Mouse (Mus musculus): ENCODE results near the gene F2r.

The F2r gene

DNA sequence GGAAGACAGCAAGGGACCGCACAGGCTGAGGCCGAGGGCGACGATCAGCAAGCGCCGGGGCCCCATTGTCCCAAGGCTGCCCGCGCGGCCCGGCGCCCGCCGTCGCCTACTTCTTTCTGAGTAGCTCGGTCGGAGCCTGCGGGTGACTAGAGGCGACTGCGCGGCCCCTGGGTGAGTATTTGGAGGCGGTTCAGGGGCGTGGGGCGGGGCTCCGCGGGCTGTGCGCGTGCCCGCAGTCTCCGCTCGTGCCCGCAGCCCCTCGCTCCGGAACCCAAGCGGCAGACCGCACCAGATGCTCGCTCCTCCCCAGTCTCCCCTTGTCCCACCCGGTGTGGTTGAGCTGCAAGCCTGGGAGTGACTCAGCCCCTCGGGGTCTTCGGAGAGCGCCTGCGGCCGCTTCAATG, at the start of gene F2r:
F2r (minus strand) TSS at position 179 of the 404 bp plus-strand sequence.
- peak; percentile 91 for DNase-seq (ENCODE audit: low read depth, low spot score)

DNA sequence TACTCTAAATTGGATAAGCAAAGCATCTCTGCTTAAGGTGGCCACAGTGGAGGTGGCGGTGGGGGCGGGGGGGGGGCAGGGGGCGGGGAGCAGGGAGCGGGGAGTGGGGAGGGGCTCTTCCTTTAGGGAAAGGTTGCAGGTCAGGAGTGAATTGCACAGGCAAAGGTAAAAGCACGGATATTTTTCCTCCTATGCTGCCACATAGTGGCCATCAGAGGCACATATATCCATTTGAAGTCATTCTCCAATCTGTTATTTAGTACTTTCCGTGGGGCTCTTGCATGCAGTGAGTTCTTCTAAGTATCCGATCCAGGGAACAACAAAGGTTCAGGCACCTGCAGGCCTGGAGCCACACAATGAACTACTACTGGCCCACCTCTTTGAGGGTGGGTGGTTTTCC, 49.0 kb upstream of the F2r start:
- DNase-seq (ENCODE audit: low read depth, low spot score) = peak; percentile 81

- DNase-seq (ENCODE audit: low read depth, low spot score) = no peak
These were observed 47.5 kb upstream of the F2r start for GRCm38 (mm10) chr13:95665644-95666356.

GRCm38 (mm10) chr13:95663834-95664233, 45.5 kb upstream of the F2r start:
- DNase-seq (ENCODE audit: low read depth, low spot score) = no peak

DNA sequence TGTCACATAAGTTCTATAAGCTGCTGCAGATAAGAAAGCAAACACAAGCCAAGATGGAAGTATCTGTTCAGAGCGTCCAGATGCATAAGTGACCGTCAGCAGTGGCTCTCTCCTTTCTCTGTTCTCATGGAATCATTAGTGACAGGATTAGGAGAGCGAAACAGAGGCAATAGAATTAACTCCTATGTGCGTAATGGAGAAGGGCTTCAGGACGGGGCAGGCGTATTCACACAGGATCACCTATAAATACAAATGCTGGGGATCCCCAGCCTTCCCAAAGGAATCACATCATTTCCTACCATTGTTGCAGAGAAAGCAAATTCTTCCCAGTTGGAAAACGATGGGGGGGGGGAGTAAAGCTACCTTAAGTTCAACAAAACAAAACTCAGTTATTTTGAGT, 41.1 kb upstream of the F2r start:
- DNase-seq (ENCODE audit: low read depth, low spot score) = no peak

GRCm38 (mm10) chr13:95657171-95657570, 38.9 kb upstream of the F2r start:
- peak; percentile 99 for DNase-seq (ENCODE audit: low read depth, low spot score)

GRCm38 (mm10) chr13:95655284-95655683, 37.0 kb upstream of the F2r start:
- DNase-seq (ENCODE audit: low read depth, low spot score) = peak; percentile 27

- no peak for DNase-seq (ENCODE audit: low read depth, low spot score)
These were observed 35.4 kb upstream of the F2r start for GRCm38 (mm10) chr13:95653696-95654095.

DNA sequence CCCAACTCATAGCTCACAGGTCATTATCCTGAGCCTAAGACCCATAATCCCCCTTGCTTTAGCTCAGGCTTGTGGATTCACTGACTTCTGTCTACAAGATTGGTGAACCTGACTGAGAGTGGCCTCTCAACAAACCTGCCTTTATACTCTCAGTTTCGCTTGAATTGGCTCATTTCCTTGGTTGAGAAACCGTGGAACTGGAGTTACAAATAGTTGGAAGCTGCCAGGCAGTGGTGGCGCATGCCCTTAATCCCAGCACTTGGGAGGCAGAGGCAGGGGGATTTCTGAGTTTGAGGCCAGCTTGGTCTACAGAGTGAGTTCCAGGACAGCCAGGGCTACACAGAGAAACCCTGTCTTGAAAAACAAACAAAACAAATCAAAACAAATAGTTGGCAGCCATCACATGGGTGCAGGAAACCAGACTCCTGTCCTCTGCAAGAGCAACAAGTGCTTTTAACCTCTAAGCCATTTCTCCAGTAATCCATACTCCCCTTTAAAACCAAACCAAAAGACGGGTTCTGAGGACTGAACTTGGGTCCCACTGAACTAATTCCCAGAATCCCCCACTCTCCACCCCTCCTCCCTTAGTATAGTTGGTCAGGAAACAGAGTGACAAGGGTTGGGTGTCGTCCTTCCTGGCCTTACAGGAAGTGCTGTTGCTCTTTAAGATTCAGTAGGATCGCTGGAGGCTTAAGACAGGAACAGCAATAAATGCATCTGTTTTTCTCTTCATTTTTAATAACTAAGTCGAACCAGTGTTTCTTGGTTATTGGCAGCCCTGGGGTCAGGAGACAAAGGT, 33.8 kb upstream of the F2r start:
- DNase-seq (ENCODE audit: low read depth, low spot score) = no peak

GRCm38 (mm10) chr13:95649941-95650340, 31.7 kb upstream of the F2r start:
- no peak for DNase-seq (ENCODE audit: low read depth, low spot score)

GRCm38 (mm10) chr13:95647248-95647647, 29.0 kb upstream of the F2r start:
- no peak for DNase-seq (ENCODE audit: low read depth, low spot score)

DNA sequence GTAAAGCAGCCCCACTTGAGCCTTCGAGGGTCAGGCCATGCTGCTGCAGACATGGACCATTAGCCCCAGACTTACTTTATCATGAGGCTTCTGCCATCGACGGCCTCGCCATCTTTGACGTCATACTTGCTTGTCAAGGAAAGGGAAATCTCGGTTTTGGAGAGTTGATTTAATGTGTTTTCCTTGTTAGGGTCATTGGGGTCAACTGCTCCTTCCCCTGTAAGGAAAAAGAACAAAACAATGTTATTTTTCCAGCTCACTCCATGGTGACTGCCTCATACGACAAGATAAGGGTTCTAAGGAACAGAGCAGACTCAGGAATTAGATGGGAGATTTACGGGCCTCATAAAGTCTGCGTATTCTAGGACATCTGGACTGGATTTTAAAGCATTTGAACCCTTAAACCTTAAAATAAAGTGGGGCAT, 28.4 kb upstream of the F2r start:
- DNase-seq (ENCODE audit: low read depth, low spot score) = no peak

- no peak for DNase-seq (ENCODE audit: low read depth, low spot score)
These were observed 25.5 kb upstream of the F2r start for GRCm38 (mm10) chr13:95643740-95644139.

- no peak for DNase-seq (ENCODE audit: low read depth, low spot score)
These were observed 23.0 kb upstream of the F2r start for GRCm38 (mm10) chr13:95641061-95641986.

GRCm38 (mm10) chr13:95640408-95640807, 22.1 kb upstream of the F2r start:
- no peak for DNase-seq (ENCODE audit: low read depth, low spot score)

GRCm38 (mm10) chr13:95639336-95640116, 21.2 kb upstream of the F2r start:
- peak; percentile 40 for DNase-seq (ENCODE audit: low read depth, low spot score)

DNA sequence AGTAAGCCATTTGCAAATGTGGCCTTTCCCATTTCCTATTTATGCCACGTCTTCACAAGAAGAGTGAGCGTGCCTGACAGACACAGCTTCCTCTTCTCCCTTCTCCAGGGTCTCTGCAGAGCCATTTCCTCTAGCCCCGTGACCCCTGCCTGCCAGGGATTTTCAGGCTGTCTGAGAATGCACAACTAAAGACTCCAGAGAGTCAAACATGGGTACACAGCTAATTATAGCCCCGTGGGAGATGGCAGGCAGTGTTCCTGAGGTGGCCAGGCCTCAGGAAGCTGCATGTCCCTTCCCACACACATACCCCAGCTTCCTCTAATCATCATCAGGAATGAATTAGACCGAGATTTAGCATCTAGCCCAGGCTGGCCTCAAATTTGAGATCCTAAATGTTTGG, 20.6 kb upstream of the F2r start:
- DNase-seq (ENCODE audit: low read depth, low spot score) = no peak

GRCm38 (mm10) chr13:95637737-95638136, 19.4 kb upstream of the F2r start:
- DNase-seq (ENCODE audit: low read depth, low spot score) = no peak

- DNase-seq (ENCODE audit: low read depth, low spot score) = no peak
These were observed 17.0 kb upstream of the F2r start for GRCm38 (mm10) chr13:95635301-95635700.

DNA sequence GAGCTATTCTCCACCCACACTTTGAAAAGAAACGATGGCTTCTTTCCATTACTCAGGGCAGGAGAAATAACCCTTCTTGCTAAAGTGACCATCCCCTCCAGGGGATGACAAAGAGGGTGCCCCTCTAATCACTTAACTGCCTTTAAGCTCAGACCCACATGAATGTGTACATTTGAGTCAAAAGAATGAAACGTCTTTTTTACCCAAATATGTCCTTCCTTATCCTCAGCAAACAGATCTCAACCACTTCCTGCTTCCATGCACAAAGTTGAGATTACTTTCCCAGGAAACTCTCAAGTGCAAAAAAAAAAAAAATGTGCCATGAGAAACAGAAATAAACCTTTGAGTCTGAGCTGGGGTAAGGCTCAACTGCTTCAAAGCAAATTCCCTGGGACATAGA, 16.2 kb upstream of the F2r start:
- DNase-seq (ENCODE audit: low read depth, low spot score) = no peak

DNA sequence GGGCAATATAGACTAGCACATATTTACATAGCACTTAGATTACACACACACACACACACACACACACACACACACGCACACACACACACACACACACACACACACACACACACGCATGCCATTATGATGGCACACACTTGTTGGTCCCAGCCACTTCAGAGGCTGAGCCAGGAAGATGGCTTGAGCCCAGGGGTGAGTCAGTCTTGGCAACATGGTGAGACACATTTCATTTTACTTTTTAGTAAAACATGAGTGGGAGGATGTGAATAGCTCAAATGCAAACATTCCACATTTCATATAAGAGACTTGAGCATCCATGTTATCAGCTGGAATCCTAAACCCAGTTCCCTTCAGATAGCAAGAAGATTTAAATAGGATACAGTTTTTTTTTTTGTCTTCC, 15.1 kb upstream of the F2r start:
- DNase-seq (ENCODE audit: low read depth, low spot score) = no peak
